Mouse (Mus musculus) small intestine, adult 2 months (tissue): ENCODE measurements around the gene Zfp108. TPM values are rescaled to one million over a fixed set of nuclear protein-coding genes. Genes with fewer than 3 reads are reported as not detected.
"Not testable (repeated sequence)": the region's sequence is repeated elsewhere in the genome, so short reads cannot be mapped to it uniquely, and the experiment has no call there.

Experiments used
- H3K27ac ChIP-seq: fragments of 200-500 bp; 2 replicates; pipeline ENCODE4 v1.5.1; 2012; ENCODE audit warnings: low read depth, low read length, control low read depth, inconsistent platforms; ENCODE audit not compliant: insufficient read depth
- H3K27me3 ChIP-seq: fragments of 200-500 bp; 2 replicates; pipeline ENCODE4 v1.6.1; 2012; ENCODE audit warnings: mild to moderate bottlenecking, moderate library complexity, low read length, inconsistent platforms; ENCODE audit not compliant: control insufficient read depth, insufficient read depth
- H3K36me3 ChIP-seq: fragments of 200-500 bp; 2 replicates; pipeline ENCODE4 v1.6.1; 2012; ENCODE audit warnings: mild to moderate bottlenecking, low read length, control low read depth, inconsistent platforms; ENCODE audit not compliant: control insufficient read depth, insufficient read depth
- H3K4me1 ChIP-seq: fragments of 200-500 bp; 2 replicates; pipeline ENCODE4 v1.6.1; 2012; ENCODE audit warnings: low read length, inconsistent platforms, mixed read lengths; ENCODE audit not compliant: control insufficient read depth, insufficient read depth, insufficient read length
- H3K4me3 ChIP-seq: fragments of 200-500 bp; 2 replicates; pipeline ENCODE4 v1.5.1; 2012; ENCODE audit warnings: low read depth, mild to moderate bottlenecking, control low read depth, inconsistent platforms, low read length, moderate library complexity
- CTCF ChIP-seq: fragments of 200-500 bp; IDR thresholded peaks from 2 replicates; pipeline ENCODE4 v1.5.1; 2012; ENCODE audit warnings: low read depth, mild to moderate bottlenecking, control low read depth, inconsistent platforms, low read length, moderate library complexity, mixed read lengths; ENCODE audit not compliant: insufficient replicate concordance, insufficient read length; ENCODE audit errors: extremely low read depth
- POLR2A ChIP-seq: fragments of 200-500 bp; IDR thresholded peaks from 2 replicates; pipeline ENCODE4 v1.6.1; 2012; ENCODE audit warnings: low read depth, mild to moderate bottlenecking, control low read depth, inconsistent platforms, low read length, moderate library complexity
- WGBS: fragments of 180-500 bp; shearing (Covaris S2); methylation state at CpG from one replicate; pipeline ENCODE4 v1.1.7; 2018; 5-methylcytosine and 5-hydroxymethylcytosine counted together
- polyA plus RNA-seq: library from polyadenylated mRNA; depleted of rRNA; stranded (reverse); fragments of >200 nt; gene quantifications from 2 replicates; pipeline ENCODE4 v1.2.3, GENCODE M21; 2012

The Zfp108 gene
- polyA plus RNA-seq, 1 experiment, result 0.18 TPM

GRCm38 (mm10) chr7:24270288-24270672 lies 15.7 kb downstream of the Zfp108 start, which contains the start of gene Zfp93:
TSS of gene Zfp93 (plus strand) at chr7:24270420.
- peaks cover 2% of the 10 kb centered on the region; the same call in 1 of the 2 replicates for H3K4me1 ChIP-seq
- peaks cover 8% of the 10 kb centered on the region for H3K36me3 ChIP-seq
- WGBS, result under 1% methylated on average over 12 of the region's 12 CpGs

GRCm38 (mm10) chr7:24271191-24271590 lies 16.6 kb downstream of the Zfp108 start:
- TF ChIP-seq CTCF (no peak), POLR2A (no peak)
- Histone ChIP-seq H3K4me1 (peaks cover 2% of the 10 kb centered on the region; the same call in 1 of the 2 replicates), H3K36me3 (peaks cover 8% of the 10 kb centered on the region), H3K27ac (no peak overlapping the region), H3K4me3 (no peak overlapping the region), H3K27me3 (no peaks in the 10 kb centered on the region)
- WGBS, result 95% methylated on average over 6 of the region's 6 CpGs

More at GRCm38 (mm10) chr7:24270288-24270672, 15.7 kb downstream of the Zfp108 start, which contains the start of gene Zfp93:
- Histone ChIP-seq H3K4me3 (peak within 1 kb of the TSS; percentile 92), H3K27me3 (no peaks in the 10 kb centered on the region), H3K27ac (no peak within 1 kb of the TSS)
- TF ChIP-seq CTCF (no peak), POLR2A (peak; percentile 55; the same call in 1 of the 2 replicates)

- TF ChIP-seq CTCF (no peak), POLR2A (no peak)
- Histone ChIP-seq H3K4me3 (no peak overlapping the region), H3K4me1 (peaks cover 2% of the 10 kb centered on the region; the same call in 1 of the 2 replicates), H3K27ac (no peak overlapping the region), H3K36me3 (peaks cover 8% of the 10 kb centered on the region), H3K27me3 (no peaks in the 10 kb centered on the region)
- WGBS, result 86% methylated on average over 4 of the region's 4 CpGs
These were observed 19.9 kb downstream of the Zfp108 start for GRCm38 (mm10) chr7:24274456-24274855.

- H3K27me3 ChIP-seq, H3K36me3 ChIP-seq, H3K4me1 ChIP-seq, H3K4me3 ChIP-seq, H3K27ac ChIP-seq: not testable (repeated sequence)
- 86% methylated on average over 3 of the region's 3 CpGs for WGBS
These were observed 24.2 kb downstream of the Zfp108 start for GRCm38 (mm10) chr7:24278771-24279170.

GRCm38 (mm10) chr7:24280031-24280857 lies 25.6 kb downstream of the Zfp108 start:
- H3K27me3 ChIP-seq, result no peaks in the 10 kb centered on the region
- H3K4me1 ChIP-seq, result no peaks in the 10 kb centered on the region
- H3K4me3 ChIP-seq, result no peak overlapping the region
- WGBS, result 55% methylated on average over 10 of the region's 10 CpGs
- H3K36me3 ChIP-seq, result no peaks in the 10 kb centered on the region
- TF ChIP-seq POLR2A (no peak), CTCF (no peak)
- no peak overlapping the region for H3K27ac ChIP-seq

- no peak overlapping the region for H3K4me3 ChIP-seq
- H3K27me3 ChIP-seq, result no peaks in the 10 kb centered on the region
- no peak overlapping the region for H3K27ac ChIP-seq
- no peaks in the 10 kb centered on the region for H3K4me1 ChIP-seq
- 54% methylated on average over 4 of the region's 4 CpGs for WGBS
- H3K36me3 ChIP-seq, result no peaks in the 10 kb centered on the region
- TF ChIP-seq CTCF (no peak), POLR2A (no peak)
These were observed 26.2 kb downstream of the Zfp108 start for GRCm38 (mm10) chr7:24280858-24281145.

- Histone ChIP-seq H3K27me3 (no peaks in the 10 kb centered on the region), H3K4me3 (no peak overlapping the region), H3K4me1 (no peaks in the 10 kb centered on the region), H3K36me3 (0 out of 2 replicates have a peak, but pooled peaks cover 1% of the 10 kb centered on the region), H3K27ac (no peak overlapping the region)
- TF ChIP-seq POLR2A (no peak), CTCF (peak; percentile 44; the same call in 1 of the 2 replicates)
- WGBS, result 47% methylated on average over 4 of the region's 4 CpGs
These were observed 31.5 kb downstream of the Zfp108 start for GRCm38 (mm10) chr7:24286090-24286489.
